Mouse (Mus musculus) lung, adult 2 months (tissue): Measurements from ENCODE around the gene Cyp4f39.

Source experiments
- CTCF ChIP-seq: fragments of 200-500 bp; IDR thresholded peaks from 2 replicates; pipeline ENCODE4 v1.5.1; 2011; ENCODE audit warnings: mild to moderate bottlenecking, low read length, control low read depth; ENCODE audit not compliant: insufficient read depth
- POLR2A ChIP-seq: fragments of 200-500 bp; IDR thresholded peaks from 2 replicates; pipeline ENCODE4 v1.6.1; 2011; ENCODE audit warnings: low read depth, mild to moderate bottlenecking, control low read depth, low read length, borderline replicate concordance; ENCODE audit errors: extremely low read depth

DNA sequence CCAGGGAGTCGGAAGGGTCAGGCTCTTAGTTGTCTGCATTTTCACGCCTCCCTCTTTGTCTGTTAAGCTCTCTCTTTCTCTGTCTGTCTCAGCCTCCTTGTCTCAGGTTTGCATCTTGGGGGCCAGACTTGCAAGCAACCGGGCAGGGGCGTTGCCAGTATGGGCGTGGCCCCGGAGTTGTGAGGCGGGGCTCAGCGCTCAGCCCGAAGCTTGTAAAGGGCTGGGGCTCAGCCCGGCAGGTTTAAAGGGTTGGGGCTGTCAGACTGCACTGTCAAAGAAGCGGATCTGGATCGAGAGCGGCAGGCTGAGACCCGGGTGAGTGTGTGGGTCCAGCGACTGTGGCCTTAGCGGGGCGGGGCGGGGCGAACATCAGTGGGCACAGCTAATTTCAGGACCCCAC is at the start of gene Cyp4f39:
- no peak for TF ChIP-seq CTCF
- no peak for TF ChIP-seq POLR2A
